Mouse (Mus musculus) right cerebral cortex, postnatal 36 days (tissue): ENCODE measurements around the gene Spred2.

Experiments used
- DNase-seq, 2 experiments: peaks; one replicate each; pipeline ENCODE4 v3.0.0; 2022; ENCODE audit warnings: low spot score in 2 of 2, mixed read lengths in 1 of 2

The Spred2 gene

GRCm38 (mm10) chr11:19925149-19925975 lies 1.2 kb downstream of the Spred2 start:
- DNase-seq: peak; percentile 64 to 70

DNA sequence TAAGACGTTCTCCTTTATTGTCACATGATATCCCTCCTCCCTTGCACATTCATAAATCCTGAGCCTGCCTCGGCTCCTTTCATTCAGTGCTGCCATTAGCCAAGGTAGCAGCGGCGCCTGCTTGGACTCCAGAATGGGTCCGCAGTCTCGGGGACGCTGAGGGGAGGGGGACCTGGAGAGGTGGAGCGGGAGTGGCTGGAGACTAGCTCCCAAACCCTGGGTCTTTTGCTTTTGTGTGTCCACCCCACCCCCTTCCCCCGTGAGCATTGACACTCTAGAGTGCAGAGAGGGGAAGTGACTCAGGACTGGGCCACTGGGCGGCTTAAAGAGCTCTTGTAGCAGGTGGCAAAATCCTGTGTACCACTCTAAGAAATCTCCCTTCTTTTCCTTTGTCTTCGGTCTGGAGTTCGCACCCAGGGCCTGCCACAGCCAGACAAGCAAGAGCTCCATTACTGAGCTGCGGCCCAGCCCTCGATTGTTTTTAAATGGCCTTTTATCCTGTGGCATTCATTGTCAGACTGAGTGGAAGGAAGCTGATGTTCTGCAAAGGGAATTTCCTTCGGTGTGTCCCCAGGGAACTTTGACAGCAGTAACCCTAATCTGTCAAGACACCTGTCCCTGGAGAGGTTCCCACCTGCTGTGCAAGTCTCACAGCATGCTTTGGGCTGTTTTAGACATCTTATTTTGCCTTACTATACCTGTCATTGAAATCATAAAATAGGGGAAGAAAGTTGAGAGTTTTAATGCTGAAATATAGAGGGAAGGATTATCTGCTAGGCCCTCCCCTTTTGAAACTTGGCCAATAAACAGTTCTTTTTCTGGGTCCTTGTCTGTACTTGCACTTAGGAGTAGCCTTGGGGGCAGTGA lies 2.0 kb downstream of the Spred2 start:
- DNase-seq: peak in 1 of 2 experiments; percentile 51

- DNase-seq: no peak
These were observed 2.6 kb downstream of the Spred2 start for GRCm38 (mm10) chr11:19926843-19927120.

GRCm38 (mm10) chr11:19928633-19929032 lies 4.5 kb downstream of the Spred2 start:
- DNase-seq: no peak

- no peak for DNase-seq
These were observed 5.1 kb downstream of the Spred2 start for GRCm38 (mm10) chr11:19929087-19929865.

- no peak for DNase-seq
These were observed 7.5 kb downstream of the Spred2 start for GRCm38 (mm10) chr11:19931569-19932230.

- no peak for DNase-seq
These were observed 8.9 kb downstream of the Spred2 start for GRCm38 (mm10) chr11:19932983-19933511.

- DNase-seq: no peak
These were observed 11.6 kb downstream of the Spred2 start for GRCm38 (mm10) chr11:19935524-19936354.

- DNase-seq: no peak
These were observed 14.4 kb downstream of the Spred2 start for GRCm38 (mm10) chr11:19938456-19939004.

- DNase-seq: no peak
These were observed 15.1 kb downstream of the Spred2 start for GRCm38 (mm10) chr11:19939305-19939730.

DNA sequence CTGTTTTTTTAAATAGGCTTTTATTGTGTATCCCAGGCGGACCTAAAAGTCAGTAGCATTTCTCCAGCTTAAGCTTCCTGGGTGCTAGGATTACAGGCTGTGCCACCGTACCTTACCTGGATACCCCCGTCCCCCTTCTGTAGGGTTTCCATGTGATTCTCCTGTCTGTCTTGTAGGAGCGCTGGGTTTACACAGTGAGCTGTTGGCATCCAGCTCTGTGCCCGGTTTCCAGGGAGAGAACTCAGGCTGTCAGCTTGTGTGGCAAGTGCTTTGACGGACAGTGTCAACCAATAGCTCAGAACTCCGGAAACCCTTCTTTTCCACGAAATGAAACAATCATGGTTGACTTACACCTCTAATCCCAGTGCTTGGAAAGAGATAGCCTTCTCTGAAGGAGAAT lies 15.7 kb downstream of the Spred2 start:
- no peak for DNase-seq

DNA sequence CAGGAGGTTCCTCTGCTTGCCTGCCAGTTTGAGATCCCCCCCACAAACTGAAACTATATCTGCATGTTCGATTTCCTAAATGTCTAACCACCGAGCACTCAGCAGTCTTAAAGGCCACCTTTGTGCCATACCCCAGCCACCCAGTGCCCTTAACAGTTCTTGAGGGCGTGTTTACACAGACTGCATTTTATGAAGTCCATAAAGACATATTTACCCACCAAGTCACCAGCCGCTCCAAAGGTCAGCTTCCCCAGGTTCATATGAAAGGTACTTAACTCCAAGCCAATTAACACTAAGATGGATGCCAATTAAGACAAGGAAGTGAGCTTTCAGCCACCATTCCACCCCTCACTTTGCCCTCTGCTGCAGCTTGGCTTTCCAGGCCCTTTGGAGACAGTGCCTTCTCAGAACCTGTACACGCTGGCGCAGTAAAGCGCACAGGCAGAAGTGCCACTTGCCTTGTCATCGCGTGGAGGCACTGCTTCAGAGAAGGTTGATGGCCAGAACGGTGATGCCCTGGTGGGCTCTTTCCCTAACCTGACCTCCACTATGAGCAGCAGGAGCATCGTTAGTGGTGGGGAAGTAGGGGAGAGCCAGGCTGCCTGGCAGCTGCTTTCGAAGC lies 17.1 kb downstream of the Spred2 start:
- no peak for DNase-seq

DNA sequence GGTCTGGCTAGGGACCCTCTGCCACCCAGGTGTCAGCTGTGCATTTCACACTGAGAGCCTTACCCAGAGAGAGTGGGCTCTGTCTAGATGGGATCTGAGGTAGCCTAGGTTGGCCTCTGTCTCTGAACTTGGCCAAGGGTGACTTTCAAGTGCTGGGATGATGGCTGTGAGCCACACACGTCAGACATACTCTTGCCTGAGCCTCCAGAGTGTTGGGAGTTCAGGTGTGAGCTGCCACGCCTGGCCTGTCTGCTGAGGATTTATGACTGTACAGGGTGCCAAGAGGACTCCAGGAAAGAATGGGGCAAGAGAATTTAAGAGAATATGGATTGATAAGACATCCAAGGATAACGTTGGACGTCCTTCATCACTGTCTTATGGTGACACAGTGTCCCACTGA lies 17.8 kb downstream of the Spred2 start:
- DNase-seq: no peak

- no peak for DNase-seq
These were observed 19.6 kb downstream of the Spred2 start for GRCm38 (mm10) chr11:19943753-19944152.

DNA sequence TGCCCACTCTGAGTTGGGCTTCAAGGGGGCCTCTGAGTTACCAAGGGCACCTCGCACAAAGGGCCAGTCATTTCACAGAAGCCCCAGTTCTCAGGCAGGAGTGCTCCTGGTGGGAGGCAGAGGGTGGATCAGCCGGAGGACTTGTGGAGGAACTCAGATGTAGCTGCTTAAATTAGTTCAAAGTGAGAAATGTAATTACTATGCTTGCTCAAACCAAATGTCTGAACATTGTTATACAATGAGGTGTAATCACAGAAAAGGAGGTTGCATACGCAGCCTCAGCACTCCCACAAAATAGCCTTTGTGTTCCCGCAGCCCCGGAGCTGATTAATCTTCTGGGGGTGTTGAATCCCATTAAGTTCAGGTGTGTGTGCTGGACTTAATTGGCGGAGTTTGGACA lies 20.5 kb downstream of the Spred2 start:
- peak in 1 of 2 experiments; percentile 56 for DNase-seq

GRCm38 (mm10) chr11:19946721-19947120 lies 22.5 kb downstream of the Spred2 start:
- DNase-seq: no peak

DNA sequence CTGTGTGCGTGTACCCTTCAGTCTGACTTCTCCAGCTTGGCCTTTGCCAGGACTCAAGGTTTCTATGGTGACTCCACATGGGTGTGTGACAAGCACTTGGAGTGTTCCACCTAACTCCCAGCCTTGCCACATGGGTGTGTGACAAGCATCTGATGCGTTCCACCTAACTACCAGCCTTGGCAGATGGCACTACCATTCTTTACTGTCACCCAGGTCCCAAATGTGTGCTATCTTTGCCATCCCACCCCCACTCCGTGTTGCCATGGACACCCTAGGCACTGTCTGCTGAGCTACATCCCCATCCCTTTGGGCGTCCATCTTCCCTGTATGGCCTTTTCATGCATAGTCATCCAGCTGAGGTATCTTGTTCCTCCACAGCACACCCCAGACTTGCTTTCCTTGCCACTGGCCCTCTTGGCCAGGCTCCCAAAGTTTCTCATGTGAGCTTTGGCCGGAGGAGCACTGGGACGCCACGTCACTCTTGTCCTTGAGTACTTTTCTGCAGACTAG lies 23.5 kb downstream of the Spred2 start:
- DNase-seq: peak; percentile 66 to 68

GRCm38 (mm10) chr11:19949725-19950124 lies 25.6 kb downstream of the Spred2 start:
- DNase-seq: no peak

- DNase-seq: no peak
These were observed 26.0 kb downstream of the Spred2 start for GRCm38 (mm10) chr11:19950169-19950568.
